Mouse (Mus musculus) lung, postnatal 25 days (tissue): Measurements from ENCODE around the gene Isy1.

ENCODE experiments used
- DNase-seq: peaks from one replicate; pipeline ENCODE4 v3.0.0; 2022; ENCODE audit warnings: low spot score

The Isy1 gene

DNA sequence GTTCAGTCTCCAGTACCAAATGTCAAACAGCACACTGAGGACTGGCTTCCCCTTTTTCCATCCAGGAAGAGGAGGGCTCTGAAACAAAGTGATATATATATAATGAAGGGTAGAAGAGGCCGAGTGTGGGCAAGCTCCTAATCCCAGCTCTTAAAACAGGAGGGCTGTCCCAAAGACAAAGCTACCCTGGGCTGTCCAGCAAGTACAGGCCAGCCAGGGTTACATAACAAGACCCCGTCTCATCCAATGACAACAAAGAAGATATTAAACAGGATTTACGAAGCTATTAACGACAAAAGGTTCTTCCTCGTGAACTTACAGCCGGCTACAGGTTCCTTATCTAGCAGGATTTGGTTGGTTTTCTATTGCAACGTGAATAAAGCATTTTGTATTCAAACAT is 33.7 kb downstream of the Isy1 start:
- DNase-seq, result no peak

- DNase-seq, result no peak
These were observed 34.6 kb downstream of the Isy1 start for GRCm38 (mm10) chr6:87804036-87804435.

DNA sequence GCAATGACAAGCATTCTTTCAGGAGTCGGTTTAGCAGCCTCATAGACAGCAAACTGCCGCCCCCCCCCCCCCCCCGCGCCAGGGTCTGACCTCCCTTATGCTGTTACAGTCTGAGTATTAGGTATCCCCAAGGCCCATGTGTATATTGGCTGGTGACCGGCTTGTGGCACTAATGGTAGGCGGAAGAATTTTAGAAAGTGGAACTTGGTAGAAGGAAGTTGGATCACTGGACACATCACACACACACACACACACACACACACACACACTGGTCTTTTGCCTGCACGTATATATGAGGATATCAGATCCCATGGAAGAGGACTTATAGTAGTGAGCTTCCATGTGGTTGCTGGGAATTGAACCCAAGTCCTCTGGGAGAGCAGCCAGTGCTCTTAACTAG is 36.1 kb downstream of the Isy1 start:
- no peak for DNase-seq

GRCm38 (mm10) chr6:87799576-87799975 is 39.0 kb downstream of the Isy1 start:
- no peak for DNase-seq

DNA sequence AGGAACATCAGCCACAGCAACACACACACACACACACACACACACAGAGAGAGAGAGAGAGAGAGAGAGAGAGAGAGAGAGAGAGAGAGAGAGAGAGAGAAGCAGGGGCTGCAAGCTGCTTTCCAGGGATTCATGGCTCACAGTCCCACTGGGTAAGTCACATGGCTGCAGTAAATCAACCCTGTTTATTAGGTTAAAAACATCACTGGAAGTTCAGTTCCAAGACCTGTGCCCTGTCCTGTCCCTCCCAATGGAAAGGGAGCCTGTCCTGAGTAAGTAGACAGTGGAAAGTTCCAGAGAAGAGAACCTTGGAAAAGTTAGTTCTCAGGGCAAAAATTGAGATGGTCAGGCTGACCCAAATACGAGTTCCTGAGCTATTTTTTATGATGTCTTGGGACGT is 41.3 kb downstream of the Isy1 start:
- DNase-seq, result no peak

DNA sequence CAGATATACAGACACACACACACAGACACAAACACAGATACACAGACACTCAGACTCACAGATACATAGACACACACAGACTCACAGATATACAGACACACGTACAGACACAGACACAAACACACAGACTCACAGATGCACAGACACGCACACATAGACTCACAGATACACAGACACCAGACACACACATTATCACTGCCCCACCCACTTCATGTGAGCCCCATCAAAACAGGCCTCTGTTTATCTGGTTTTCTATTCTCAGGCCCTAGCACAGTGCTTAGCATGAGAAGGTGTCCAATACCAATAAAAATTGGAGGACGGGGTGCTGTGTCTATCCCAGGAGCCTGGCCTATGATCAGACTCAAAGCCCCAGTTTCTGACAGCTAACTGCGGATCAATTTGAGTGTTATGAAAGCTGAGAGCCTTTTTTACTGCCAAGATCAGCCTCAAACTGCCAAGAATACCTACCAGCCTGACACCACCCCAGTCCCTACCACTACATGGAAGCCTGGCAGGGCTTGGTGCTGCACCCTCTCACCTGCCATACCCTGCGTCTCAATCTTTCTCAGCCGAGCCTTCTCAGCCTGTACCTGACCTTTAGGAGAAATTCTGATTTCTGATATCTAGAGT is 42.2 kb downstream of the Isy1 start:
- DNase-seq, result no peak

DNA sequence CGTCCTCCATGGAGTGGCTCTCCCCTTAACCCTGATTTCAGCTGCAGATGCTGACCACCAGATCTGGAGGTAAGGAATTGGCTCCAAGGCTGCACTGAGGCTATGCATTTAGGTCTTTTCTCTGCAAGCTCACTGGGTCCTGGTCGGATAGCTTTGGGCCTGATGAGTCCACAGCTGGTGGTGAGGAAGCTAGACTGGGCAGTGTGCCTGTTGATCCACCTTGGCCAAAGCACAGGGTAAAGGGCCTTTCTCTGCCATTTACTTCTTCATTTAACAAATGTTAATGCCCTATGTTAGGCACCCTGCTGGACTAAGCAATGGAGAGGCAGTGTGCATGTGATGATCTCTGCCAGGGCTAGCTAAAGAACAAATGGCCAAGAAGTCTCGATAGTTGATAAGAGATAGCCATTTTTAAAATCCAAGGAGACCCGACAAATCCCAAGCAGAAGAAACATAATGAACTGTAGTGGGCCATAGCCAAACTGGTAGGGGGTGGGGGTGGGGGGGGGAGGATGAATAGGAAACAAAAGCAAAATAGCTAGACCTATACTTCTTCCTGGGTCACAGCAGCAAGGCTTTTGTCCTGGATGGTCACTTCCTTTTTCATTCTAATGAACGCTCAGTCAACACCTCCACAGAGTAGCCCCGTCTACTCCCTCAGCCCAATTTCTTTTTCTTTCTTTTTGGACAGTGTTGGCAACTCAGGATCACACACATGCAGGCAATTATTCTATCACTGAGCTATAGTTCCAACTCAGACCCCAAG is 43.0 kb downstream of the Isy1 start:
- no peak for DNase-seq

- no peak for DNase-seq
These were observed 44.6 kb downstream of the Isy1 start for GRCm38 (mm10) chr6:87793821-87794510.

- no peak for DNase-seq
These were observed 46.8 kb downstream of the Isy1 start for GRCm38 (mm10) chr6:87791826-87792225.

- no peak for DNase-seq
These were observed 47.7 kb downstream of the Isy1 start for GRCm38 (mm10) chr6:87790779-87791480.

DNA sequence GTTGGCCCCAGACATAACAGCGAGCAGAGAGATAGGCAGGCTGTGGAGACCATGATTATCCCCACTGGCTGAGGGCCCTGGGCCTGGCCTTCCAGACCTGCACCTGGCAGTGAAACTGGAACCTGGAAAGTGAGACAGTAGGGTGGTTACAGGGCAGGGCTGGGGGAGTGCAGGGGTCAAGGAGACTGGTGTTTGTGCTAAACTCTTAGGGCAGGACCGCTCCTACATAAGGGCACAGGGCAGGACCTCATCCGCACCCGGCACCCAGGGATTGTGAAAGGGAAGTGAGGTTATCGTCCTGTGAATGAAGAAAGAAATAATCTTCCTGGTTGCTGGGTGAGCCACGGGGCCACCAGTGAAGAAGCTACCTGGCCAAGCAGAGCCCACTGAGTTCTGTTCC is 48.8 kb downstream of the Isy1 start:
- DNase-seq, result no peak

GRCm38 (mm10) chr6:87788896-87789587 is 49.6 kb downstream of the Isy1 start:
- DNase-seq, result peak; percentile 57

DNA sequence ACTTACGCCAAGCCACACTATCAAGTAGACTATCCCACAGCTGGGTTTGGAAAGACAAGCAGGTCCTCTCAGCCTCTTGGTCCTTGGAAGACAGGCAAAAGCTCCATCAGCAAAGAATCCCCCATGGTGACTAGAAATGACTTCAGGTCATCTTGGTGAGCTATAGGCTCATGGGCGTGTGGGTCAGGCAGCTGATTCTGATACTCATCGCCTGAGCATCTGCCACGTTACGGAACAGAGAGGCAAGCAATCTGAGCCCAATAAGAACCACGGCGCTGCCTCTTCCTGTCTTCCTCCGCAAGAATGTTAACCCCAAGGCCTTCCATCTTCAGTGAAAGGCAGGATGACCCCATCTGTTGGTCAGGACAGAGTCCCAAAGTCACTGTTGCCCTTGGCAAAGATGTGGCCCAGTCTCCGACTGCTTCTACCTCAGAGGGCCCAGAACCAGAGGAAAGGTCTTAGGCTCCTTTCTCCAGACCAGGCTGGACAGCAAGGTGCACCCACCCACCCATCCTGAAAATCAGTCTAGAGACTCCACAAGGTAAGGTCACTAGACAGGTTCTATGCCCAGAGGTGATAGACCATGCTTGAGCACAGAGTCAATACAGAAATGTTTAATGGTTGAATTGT is 50.2 kb downstream of the Isy1 start:
- DNase-seq, result no peak

DNA sequence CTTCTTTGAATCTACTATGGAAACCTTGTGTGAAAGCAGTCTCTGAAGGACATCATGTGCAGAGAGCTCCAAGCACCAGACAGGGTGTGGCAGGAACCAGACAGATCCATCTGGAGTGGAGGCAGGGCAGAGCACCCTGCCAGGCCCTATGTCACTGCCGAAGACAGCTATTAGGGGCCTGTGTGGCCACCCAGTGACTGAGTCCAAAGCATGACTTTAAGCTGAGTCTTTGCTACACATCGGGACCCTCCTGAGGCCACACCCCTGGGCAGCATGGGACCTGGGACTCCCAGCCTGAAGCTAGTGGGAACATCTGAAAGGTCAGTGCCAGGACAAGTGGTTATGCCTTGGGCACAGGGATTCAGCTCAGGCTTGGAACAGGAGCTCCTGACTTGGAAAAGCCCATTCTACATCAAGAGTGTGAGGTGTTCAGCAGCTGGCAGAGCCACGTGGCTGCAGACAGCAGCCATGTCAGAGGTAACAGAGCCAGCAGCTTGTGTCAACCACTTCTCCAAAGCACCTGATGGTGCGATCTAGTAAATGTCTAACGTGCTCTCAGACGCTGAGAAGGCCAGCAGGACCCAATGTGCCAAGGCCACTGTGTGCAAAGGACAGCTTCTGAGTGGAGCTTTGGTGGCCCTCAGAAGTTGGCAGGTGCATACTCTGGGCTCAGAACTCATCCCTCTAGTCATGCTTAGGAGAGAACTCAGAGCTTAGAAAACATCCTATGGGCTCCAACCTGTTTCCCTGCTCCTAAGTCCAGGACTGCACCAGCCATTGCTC is 51.3 kb downstream of the Isy1 start:
- no peak for DNase-seq

GRCm38 (mm10) chr6:87786621-87787020 is 52.0 kb downstream of the Isy1 start:
- no peak for DNase-seq

- no peak for DNase-seq
These were observed 54.6 kb downstream of the Isy1 start for GRCm38 (mm10) chr6:87784033-87784432.

- DNase-seq, result no peak
These were observed 57.9 kb downstream of the Isy1 start for GRCm38 (mm10) chr6:87780546-87781301.

- no peak for DNase-seq
These were observed 59.1 kb downstream of the Isy1 start for GRCm38 (mm10) chr6:87779174-87780165.
